ENCODE assay signal across 16 mouse cellular contexts in genomic region chr17:4461541-4461940, GRCm38 (mm10).
DNase-seq lines count a peak whose midpoint lies in the region; ATAC-seq and TF ChIP-seq lines count a peak whose summit lies in the region.
"Had no signal": no experiment of that assay in that cellular context is flagged by ENCODE, and none has a peak within 500 bp of the region (broad histone marks: within the 10 kb centered on the region; RNA-seq: fewer than 3 reads in every experiment).

No protein-coding gene starts in this region.

- no peak overlapping the region for H3K27ac ChIP-seq in hindbrain, embryonic 16.5 days (ENCODE audit: low read depth, low read length)
- H3K27ac ChIP-seq in hindbrain, embryonic 10.5 days = no peak overlapping the region
- H3K27ac ChIP-seq in lung, embryonic 14.5 days (ENCODE audit: low read depth) = no peak overlapping the region
- H3K27ac ChIP-seq: embryonic facial prominence, embryonic 12.5 days; forebrain, embryonic 15.5 days; heart, adult 2 months had no signal

- ATAC-seq in hindbrain, embryonic 16.5 days = 0 out of 2 replicates have a peak, but pooled peaks have one; percentile 37
- ATAC-seq in lung, embryonic 14.5 days (ENCODE audit: insufficient read depth) = no peak
- ATAC-seq: CD4-positive, CD25-positive, alpha-beta regulatory T cell, adult 4 months; forebrain, embryonic 15.5 days had no signal

- TF ChIP-seq CTCF in lung, embryonic 14.5 days (IDR thresholded peaks at IDR 0.05; ENCODE audit: low read depth) = no peak

- no peaks in the 10 kb centered on the region for H3K9me3 ChIP-seq in hindbrain, embryonic 16.5 days (ENCODE audit: control insufficient read depth, low read length)
- no peaks in the 10 kb centered on the region for H3K9me3 ChIP-seq in hindbrain, embryonic 10.5 days
- H3K9me3 ChIP-seq in lung, embryonic 14.5 days (ENCODE audit: low read depth, low read length) = no peaks in the 10 kb centered on the region
- H3K9me3 ChIP-seq: embryonic facial prominence, embryonic 12.5 days; forebrain, embryonic 15.5 days; G1E had no signal

- H3K4me3 ChIP-seq in hindbrain, embryonic 16.5 days (ENCODE audit: low read length) = no peak overlapping the region
- no peak overlapping the region for H3K4me3 ChIP-seq in hindbrain, embryonic 10.5 days
- H3K4me3 ChIP-seq in lung, embryonic 14.5 days (ENCODE audit: low read depth, low read length) = no peak overlapping the region
- H3K4me3 ChIP-seq: embryonic facial prominence, embryonic 12.5 days; forebrain, embryonic 15.5 days; heart, adult 2 months had no signal

- peak; percentile 20 for DNase-seq in adrenal gland, postnatal 10 days
- no peak for DNase-seq in adrenal gland, postnatal 25 days
- DNase-seq in hindbrain, embryonic 10.5 days (ENCODE audit: low spot score) = no peak
- DNase-seq in lung, embryonic 14.5 days = peak; percentile 7
- no peak for DNase-seq in lung, postnatal 25 days (ENCODE audit: low spot score)
- DNase-seq in skeletal muscle tissue, adult 2 months (ENCODE audit: low read depth, low spot score) = peak; percentile 7
- DNase-seq: adrenal gland, adult 8-10 months; B cell, adult 2 months; cerebellum, adult 18-20 months; heart, adult 2 months had no signal

- H3K27me3 ChIP-seq in hindbrain, embryonic 16.5 days (replicated peaks; ENCODE audit: control insufficient read depth, insufficient read depth, low read length) = no peaks in the 10 kb centered on the region
- H3K27me3 ChIP-seq in hindbrain, embryonic 10.5 days (ENCODE audit: insufficient read depth, poor library complexity, severe bottlenecking) = no peaks in the 10 kb centered on the region
- no peaks in the 10 kb centered on the region for H3K27me3 ChIP-seq in lung, embryonic 14.5 days (ENCODE audit: insufficient read depth, low read length)
- H3K27me3 ChIP-seq: embryonic facial prominence, embryonic 12.5 days; forebrain, embryonic 15.5 days had no signal

- H3K4me2 ChIP-seq in hindbrain, embryonic 16.5 days (ENCODE audit: low read length) = no peak overlapping the region
- no peak overlapping the region for H3K4me2 ChIP-seq in lung, embryonic 14.5 days
- H3K4me2 ChIP-seq: embryonic facial prominence, embryonic 12.5 days; forebrain, embryonic 15.5 days; heart, embryonic 11.5 days had no signal

- no peaks in the 10 kb centered on the region for H3K4me1 ChIP-seq in hindbrain, embryonic 16.5 days (ENCODE audit: control insufficient read depth, insufficient read depth, low read depth, low read length)
- no peaks in the 10 kb centered on the region for H3K4me1 ChIP-seq in hindbrain, embryonic 10.5 days (replicated peaks)
- H3K4me1 ChIP-seq in lung, embryonic 14.5 days (ENCODE audit: insufficient read depth) = peaks cover 3% of the 10 kb centered on the region; the same call in 1 of the 2 replicates
- H3K4me1 ChIP-seq: embryonic facial prominence, embryonic 12.5 days had no signal

- no peaks in the 10 kb centered on the region for H3K36me3 ChIP-seq in hindbrain, embryonic 16.5 days (ENCODE audit: control insufficient read depth, insufficient read depth, low read length)
- no peaks in the 10 kb centered on the region for H3K36me3 ChIP-seq in hindbrain, embryonic 10.5 days
- H3K36me3 ChIP-seq in lung, embryonic 14.5 days (ENCODE audit: insufficient read depth) = no peaks in the 10 kb centered on the region
- H3K36me3 ChIP-seq: embryonic facial prominence, embryonic 12.5 days; forebrain, embryonic 15.5 days; G1E had no signal

- no peak overlapping the region for H3K9ac ChIP-seq in hindbrain, embryonic 16.5 days (ENCODE audit: low read depth, low read length)
- H3K9ac ChIP-seq in lung, embryonic 14.5 days = no peak overlapping the region
- H3K9ac ChIP-seq: embryonic facial prominence, embryonic 12.5 days; forebrain, embryonic 15.5 days had no signal

- 57% methylated on average over 2 of the region's 2 CpGs for WGBS in hindbrain, embryonic 16.5 days
- 81% methylated on average over 2 of the region's 2 CpGs for WGBS in hindbrain, embryonic 10.5 days
- 71% methylated on average over 2 of the region's 2 CpGs for WGBS in lung, embryonic 14.5 days

Comparison
In these comparisons a context has a peak if more than half of its experiments do, and no peak if none do; other contexts are left out.
1. DNase-seq: peak in adrenal gland, postnatal 10 days (single experiment), lung, embryonic 14.5 days (single experiment) and skeletal muscle tissue, adult 2 months (single experiment); none in adrenal gland, postnatal 25 days (single experiment), hindbrain, embryonic 10.5 days (single experiment) and lung, postnatal 25 days (single experiment).